Mouse (Mus musculus) splenic B cell, adult 2 months (primary cell): ENCODE data around the gene Cmbl.
A peak's percentile ranks its signal among the peaks of the same experiment; 100 is the strongest.

ENCODE experiments used
- DNase-seq: peaks from one replicate; pipeline ENCODE4 v3.0.0-alpha.2; 2011; ENCODE audit warnings: low read depth, low spot score
- H3K27me3 ChIP-seq: 2 replicates; pipeline ENCODE4 v1.6.1; 2012; ENCODE audit warnings: mild to moderate bottlenecking, low read length, moderate library complexity, mixed read lengths; ENCODE audit not compliant: control insufficient read depth, poor library complexity, insufficient read depth, severe bottlenecking
- H3K36me3 ChIP-seq: 2 replicates; pipeline ENCODE4 v1.6.1; 2012; ENCODE audit warnings: mild to moderate bottlenecking, low read length, moderate library complexity, mixed read lengths; ENCODE audit not compliant: control insufficient read depth, poor library complexity, insufficient read depth, severe bottlenecking

The Cmbl gene

GRCm38 (mm10) chr15:31585238-31585637 lies 20.0 kb downstream of the Cmbl start:
- Histone ChIP-seq H3K27me3 (peaks cover 2% of the 10 kb centered on the region), H3K36me3 (no peaks in the 10 kb centered on the region)
- DNase-seq, result no peak

DNA sequence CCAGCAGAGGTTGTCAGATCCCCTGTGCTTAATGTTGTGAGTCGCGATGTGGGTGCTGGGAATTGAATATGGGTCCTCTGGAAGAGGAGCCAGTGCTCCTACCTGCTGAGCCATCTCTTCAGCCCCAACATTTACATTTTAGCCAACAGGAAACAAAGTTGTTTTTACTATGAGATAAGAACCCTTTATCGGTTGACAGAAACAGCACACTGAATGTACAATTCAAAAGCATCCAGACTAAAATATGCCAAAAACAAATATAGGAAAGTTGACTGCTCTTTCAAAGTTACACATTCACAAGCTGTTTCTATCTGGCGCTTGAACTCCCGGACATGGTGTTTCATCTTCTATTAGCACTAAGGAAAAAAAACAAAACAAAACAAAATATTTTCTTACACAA lies 20.9 kb downstream of the Cmbl start:
- DNase-seq, result no peak
- H3K36me3 ChIP-seq, result peaks cover 2% of the 10 kb centered on the region; the same call in 1 of the 2 replicates
- H3K27me3 ChIP-seq, result peaks cover 2% of the 10 kb centered on the region

- peak; percentile 90 for DNase-seq
- Histone ChIP-seq H3K27me3 (peaks cover 2% of the 10 kb centered on the region), H3K36me3 (peaks cover 2% of the 10 kb centered on the region; the same call in 1 of the 2 replicates)
These were observed 21.3 kb downstream of the Cmbl start for GRCm38 (mm10) chr15:31586519-31586918.

- Histone ChIP-seq H3K36me3 (peaks cover 8% of the 10 kb centered on the region), H3K27me3 (no peaks in the 10 kb centered on the region; the same call in 1 of the 2 replicates)
- no peak for DNase-seq
These were observed 22.6 kb downstream of the Cmbl start for GRCm38 (mm10) chr15:31587789-31588188.

DNA sequence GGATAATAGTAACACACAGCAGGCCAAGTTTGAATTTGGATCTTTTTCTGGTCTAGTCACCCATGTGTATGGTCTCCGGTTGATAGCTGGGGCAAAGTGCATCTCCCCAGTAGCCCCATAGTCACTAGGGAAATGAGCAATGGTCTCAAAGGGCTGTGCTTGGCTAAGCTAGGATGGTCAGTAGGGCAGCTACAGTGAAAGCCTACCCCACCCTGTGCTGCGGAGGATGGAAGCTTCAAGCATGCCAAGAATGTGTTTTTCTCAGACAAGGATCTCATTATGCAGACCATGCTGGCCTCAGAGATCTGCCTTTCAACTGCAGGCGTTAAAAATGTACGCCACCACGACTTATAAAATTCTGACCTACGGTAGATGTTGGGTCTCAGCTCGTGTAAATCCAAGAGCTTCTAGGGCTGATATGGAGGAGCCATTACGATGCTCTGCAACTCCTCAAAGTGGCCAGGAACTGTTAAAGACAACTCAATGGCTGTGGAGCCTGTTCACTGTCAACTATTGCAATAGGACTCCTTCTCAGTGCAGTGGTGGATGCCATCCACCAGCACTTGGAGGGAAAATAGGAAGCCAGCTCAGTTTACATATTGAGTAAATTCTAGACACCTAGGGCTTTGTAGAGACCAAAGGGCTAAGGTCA lies 23.9 kb downstream of the Cmbl start:
- no peak for DNase-seq
- H3K36me3 ChIP-seq, result peaks cover 20% of the 10 kb centered on the region

DNA sequence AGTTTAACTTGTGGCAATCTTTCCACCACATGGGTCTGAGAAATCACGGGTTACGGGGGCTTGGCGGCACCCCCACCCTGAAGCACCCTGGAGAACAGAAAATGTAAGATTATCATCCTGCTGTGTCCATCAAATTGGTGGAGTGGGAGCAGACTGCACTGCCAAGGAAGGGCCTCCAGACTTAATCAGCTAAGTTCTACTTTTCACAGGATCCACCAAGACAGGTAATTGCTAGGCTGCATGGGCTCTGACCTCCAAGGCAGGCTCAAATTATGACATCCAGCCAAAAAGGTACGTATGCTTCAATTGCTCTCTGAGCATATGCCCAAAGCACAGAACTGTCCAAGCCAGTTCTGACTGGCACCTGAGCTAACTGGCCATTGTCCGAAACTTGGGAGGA lies 25.0 kb downstream of the Cmbl start:
- DNase-seq, result no peak
- Histone ChIP-seq H3K27me3 (no peaks in the 10 kb centered on the region; the same call in 1 of the 2 replicates), H3K36me3 (peaks cover 23% of the 10 kb centered on the region)

More for the DNA sequence above, 23.9 kb downstream of the Cmbl start:
- H3K27me3 ChIP-seq, result no peaks in the 10 kb centered on the region; the same call in 1 of the 2 replicates

GRCm38 (mm10) chr15:31592531-31592930 lies 27.3 kb downstream of the Cmbl start:
- Histone ChIP-seq H3K36me3 (peaks cover 24% of the 10 kb centered on the region), H3K27me3 (no peaks in the 10 kb centered on the region)
- DNase-seq, result no peak

- DNase-seq, result no peak
- peaks cover 24% of the 10 kb centered on the region for H3K36me3 ChIP-seq
- no peaks in the 10 kb centered on the region for H3K27me3 ChIP-seq
These were observed 29.1 kb downstream of the Cmbl start for GRCm38 (mm10) chr15:31594260-31594659.

DNA sequence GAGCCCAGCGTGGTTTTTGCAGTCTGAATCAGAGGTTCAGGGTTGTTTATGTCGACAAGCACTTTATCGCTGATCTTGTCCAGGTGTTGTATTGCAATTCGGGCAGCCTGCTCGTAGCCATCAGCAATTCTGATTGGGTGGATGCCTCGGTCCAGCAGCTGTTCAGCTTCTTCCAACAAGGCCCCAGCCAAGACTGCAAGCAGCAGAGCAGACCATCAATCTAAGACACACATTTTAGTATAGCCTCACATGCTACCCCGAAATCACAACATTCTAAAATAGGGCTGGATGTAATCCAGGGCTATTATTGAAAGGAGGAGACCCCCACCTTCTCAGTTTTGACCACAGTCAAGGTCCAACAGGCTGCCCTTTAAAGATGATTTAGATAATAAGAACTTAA lies 30.5 kb downstream of the Cmbl start:
- Histone ChIP-seq H3K36me3 (peaks cover 22% of the 10 kb centered on the region), H3K27me3 (no peaks in the 10 kb centered on the region)
- DNase-seq, result no peak

- no peak for DNase-seq
- H3K27me3 ChIP-seq, result no peaks in the 10 kb centered on the region
- H3K36me3 ChIP-seq, result peaks cover 1% of the 10 kb centered on the region
These were observed 34.6 kb downstream of the Cmbl start for GRCm38 (mm10) chr15:31599834-31600233.

GRCm38 (mm10) chr15:31601279-31601645 lies 36.1 kb downstream of the Cmbl start:
- Histone ChIP-seq H3K36me3 (no peaks in the 10 kb centered on the region; the same call in 1 of the 2 replicates), H3K27me3 (no peaks in the 10 kb centered on the region)
- no peak for DNase-seq

DNA sequence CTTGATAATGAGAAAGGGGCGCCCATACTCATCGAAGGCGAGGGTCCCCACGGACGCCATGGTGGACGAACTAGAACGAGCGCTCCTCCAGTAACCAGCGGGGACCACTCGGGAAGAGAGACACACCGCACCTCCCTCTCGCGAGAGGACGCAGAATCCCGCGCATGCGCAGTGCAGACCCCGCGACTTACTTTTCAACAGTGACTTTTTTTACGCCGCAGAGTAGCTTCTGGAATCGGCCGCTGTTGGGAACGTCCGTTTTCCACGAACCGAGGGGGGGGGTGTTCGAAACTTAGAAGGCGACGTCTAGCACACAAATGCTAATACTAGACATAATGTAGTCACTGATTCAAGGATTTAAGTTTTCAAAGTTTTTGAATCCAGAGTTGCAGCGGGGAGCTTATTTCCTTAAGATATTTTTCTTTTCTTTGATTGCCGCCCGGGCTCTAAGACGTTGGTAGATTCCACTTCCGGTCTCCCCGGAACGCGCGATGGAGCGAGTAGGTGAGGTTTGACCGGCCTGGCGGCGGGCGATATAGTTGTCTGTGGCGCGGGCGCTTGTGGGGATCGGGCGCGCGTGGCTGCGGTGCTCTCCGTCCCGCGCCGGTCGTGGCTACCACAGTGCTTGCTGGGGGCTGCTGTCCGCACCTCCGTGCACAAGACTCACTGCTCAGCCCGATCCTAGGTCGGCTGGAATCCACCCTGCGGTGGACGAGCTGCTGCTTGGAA lies 36.6 kb downstream of the Cmbl start, which contains the start of the genes Cct5 and Fam173b:
TSS of gene Cct5 (minus strand) at position 159 of the 729 bp plus-strand sequence.
TSS of gene Fam173b (plus strand) at position 207 of the 729 bp plus-strand sequence.
- Histone ChIP-seq H3K27me3 (no peaks in the 10 kb centered on the region), H3K36me3 (no peaks in the 10 kb centered on the region; the same call in 1 of the 2 replicates)
- peak; percentile 99 for DNase-seq

DNA sequence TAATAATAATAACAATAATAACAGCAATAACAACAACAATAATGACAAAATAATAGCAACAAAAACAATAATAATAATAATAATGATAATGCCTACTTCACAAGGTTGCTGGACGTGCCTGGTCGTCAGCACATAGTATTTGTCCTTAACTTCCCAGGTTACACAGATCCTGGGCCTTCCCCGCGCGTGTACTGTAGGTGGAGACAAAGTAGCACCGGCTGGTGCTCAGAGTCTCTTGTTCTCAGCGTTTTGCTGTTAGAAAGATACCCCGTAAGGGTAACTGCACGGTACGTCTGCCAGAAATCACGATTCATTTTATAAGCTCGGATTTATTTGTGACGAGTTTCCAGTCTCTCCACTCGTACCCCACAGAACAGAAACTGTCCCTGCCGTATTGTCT lies 37.2 kb downstream of the Cmbl start:
- Histone ChIP-seq H3K27me3 (no peaks in the 10 kb centered on the region), H3K36me3 (no peaks in the 10 kb centered on the region)
- peak; percentile 70 for DNase-seq

DNA sequence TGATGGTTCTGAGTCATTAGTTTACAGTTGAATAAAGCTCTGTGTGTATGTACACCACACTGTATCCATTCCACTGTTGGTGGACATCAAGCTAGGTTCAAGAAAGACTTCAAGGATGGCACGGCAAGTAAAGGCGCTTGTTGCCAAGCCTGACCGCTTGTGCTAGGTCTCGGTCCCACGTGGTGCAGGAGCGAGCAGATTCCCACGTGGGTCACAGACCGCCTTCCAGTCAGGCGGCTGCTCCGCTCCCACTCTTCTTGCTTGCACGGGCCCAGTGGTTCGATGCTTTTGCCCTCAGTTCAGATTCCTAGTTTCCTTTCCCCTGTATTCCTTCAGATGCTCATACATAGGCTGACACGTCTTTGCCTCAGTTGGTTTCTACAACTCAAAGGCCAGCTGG lies 37.9 kb downstream of the Cmbl start:
- no peaks in the 10 kb centered on the region for H3K27me3 ChIP-seq
- no peaks in the 10 kb centered on the region for H3K36me3 ChIP-seq
- DNase-seq, result no peak

- DNase-seq, result no peak
- no peaks in the 10 kb centered on the region for H3K36me3 ChIP-seq
These were observed 41.6 kb downstream of the Cmbl start for GRCm38 (mm10) chr15:31606821-31607220.

More at GRCm38 (mm10) chr15:31606821-31607220, 41.6 kb downstream of the Cmbl start:
- no peaks in the 10 kb centered on the region; the same call in 1 of the 2 replicates for H3K27me3 ChIP-seq
